Mouse (Mus musculus): ENCODE results near the gene Slc29a1. TPM values are rescaled to one million over a fixed set of nuclear protein-coding genes. Genes with fewer than 3 reads are reported as not detected.

Slc29a1 gene
- polyA plus RNA-seq, 2 experiments: 103 to 122 TPM

GRCm38 (mm10) chr17:45548541-45549512 lies 50.6 kb downstream of the Slc29a1 start:
- DNase-seq (ENCODE audit: low spot score) (no peak), ATAC-seq (ENCODE audit: low FRiP score, low read depth) (peak; percentile 39)
- no peaks in the 10 kb centered on the region for H3K9me3 ChIP-seq (ENCODE audit: control insufficient read depth, low read length)
- 4% methylated on average over 38 of the region's 68 CpGs for WGBS
- peak overlapping the region; percentile 65 for H3K27ac ChIP-seq (replicated peaks; ENCODE audit: low read depth, low read length)
- H3K4me3 ChIP-seq (replicated peaks; ENCODE audit: low read length): peak overlapping the region; percentile 79
- peak overlapping the region; percentile 82 for H3K4me2 ChIP-seq (replicated peaks; ENCODE audit: low read depth, low read length, severe bottlenecking)
- TF ChIP-seq POLR2A (IDR thresholded peaks at IDR 0.05; ENCODE audit: borderline replicate concordance, extremely low read depth, insufficient read depth, insufficient read length): no peak
- H3K27me3 ChIP-seq (ENCODE audit: control insufficient read depth, insufficient read depth, low read length): peaks cover 40% of the 10 kb centered on the region
- peak overlapping the region; percentile 87 for H3K9ac ChIP-seq (ENCODE audit: low read depth, low read length, severe bottlenecking)
- peaks cover 9% of the 10 kb centered on the region; the same call in 1 of the 2 replicates for H3K4me1 ChIP-seq (ENCODE audit: control insufficient read depth, insufficient read depth, low read length)
- H3K36me3 ChIP-seq (ENCODE audit: control insufficient read depth, insufficient read depth, low read length): peaks cover 15% of the 10 kb centered on the region; the same call in 1 of the 2 replicates

GRCm38 (mm10) chr17:45547461-45548190 lies 51.8 kb downstream of the Slc29a1 start:
- no peak for ATAC-seq (ENCODE audit: low FRiP score, low read depth)

DNA sequence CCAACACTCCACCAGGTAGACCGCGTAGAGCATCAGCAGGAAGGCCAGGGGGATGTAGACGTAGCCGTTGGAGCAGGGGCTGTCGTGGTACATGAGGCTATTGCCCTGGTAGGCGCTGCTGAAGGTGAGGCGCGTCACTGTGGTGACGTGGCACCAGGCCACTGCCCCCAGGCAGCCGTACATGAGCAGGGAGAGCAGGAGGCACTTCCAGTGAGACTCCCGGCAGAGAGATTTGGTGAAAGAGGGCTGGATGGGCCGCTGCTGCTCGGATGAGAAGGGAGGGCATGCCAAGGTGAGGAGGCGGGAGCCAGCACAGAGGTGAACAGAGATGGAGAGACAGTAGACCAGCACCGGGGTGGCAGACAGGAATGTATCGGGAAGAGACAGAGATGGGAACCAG lies 52.5 kb downstream of the Slc29a1 start:
- Histone ChIP-seq H3K36me3 (ENCODE audit: control insufficient read depth, insufficient read depth, low read length) (peaks cover 15% of the 10 kb centered on the region; the same call in 1 of the 2 replicates), H3K4me3 (replicated peaks; ENCODE audit: low read length) (no peak overlapping the region), H3K4me2 (replicated peaks; ENCODE audit: low read depth, low read length, severe bottlenecking) (no peak overlapping the region), H3K9ac (ENCODE audit: low read depth, low read length, severe bottlenecking) (no peak overlapping the region), H3K9me3 (ENCODE audit: control insufficient read depth, low read length) (no peaks in the 10 kb centered on the region), H3K4me1 (ENCODE audit: control insufficient read depth, insufficient read depth, low read length) (peaks cover 8% of the 10 kb centered on the region; the same call in 1 of the 2 replicates), H3K27ac (replicated peaks; ENCODE audit: low read depth, low read length) (no peak overlapping the region), H3K27me3 (ENCODE audit: control insufficient read depth, insufficient read depth, low read length) (peaks cover 45% of the 10 kb centered on the region)
- WGBS: 73% methylated on average over 16 of the region's 16 CpGs
- no peak for TF ChIP-seq POLR2A (IDR thresholded peaks at IDR 0.05; ENCODE audit: borderline replicate concordance, extremely low read depth, insufficient read depth, insufficient read length)
- DNase-seq (ENCODE audit: low spot score) (no peak), ATAC-seq (ENCODE audit: low FRiP score, low read depth) (no peak)

More at GRCm38 (mm10) chr17:45547461-45548190, 51.8 kb downstream of the Slc29a1 start:
- H3K4me2 ChIP-seq (replicated peaks; ENCODE audit: low read depth, low read length, severe bottlenecking): 0 out of 2 replicates have a peak overlapping the region, but pooled peaks have one; percentile 82
- DNase-seq (ENCODE audit: low spot score): no peak
- peaks cover 9% of the 10 kb centered on the region; the same call in 1 of the 2 replicates for H3K4me1 ChIP-seq (ENCODE audit: control insufficient read depth, insufficient read depth, low read length)
- no peak overlapping the region for H3K27ac ChIP-seq (replicated peaks; ENCODE audit: low read depth, low read length)
- H3K9me3 ChIP-seq (ENCODE audit: control insufficient read depth, low read length): no peaks in the 10 kb centered on the region
- no peak overlapping the region for H3K9ac ChIP-seq (ENCODE audit: low read depth, low read length, severe bottlenecking)
- H3K27me3 ChIP-seq (ENCODE audit: control insufficient read depth, insufficient read depth, low read length): peaks cover 45% of the 10 kb centered on the region
- H3K36me3 ChIP-seq (ENCODE audit: control insufficient read depth, insufficient read depth, low read length): peaks cover 15% of the 10 kb centered on the region; the same call in 1 of the 2 replicates
- 78% methylated on average over 5 of the region's 5 CpGs for WGBS
- TF ChIP-seq POLR2A (IDR thresholded peaks at IDR 0.05; ENCODE audit: borderline replicate concordance, extremely low read depth, insufficient read depth, insufficient read length): no peak
- no peak overlapping the region for H3K4me3 ChIP-seq (replicated peaks; ENCODE audit: low read length)

DNA sequence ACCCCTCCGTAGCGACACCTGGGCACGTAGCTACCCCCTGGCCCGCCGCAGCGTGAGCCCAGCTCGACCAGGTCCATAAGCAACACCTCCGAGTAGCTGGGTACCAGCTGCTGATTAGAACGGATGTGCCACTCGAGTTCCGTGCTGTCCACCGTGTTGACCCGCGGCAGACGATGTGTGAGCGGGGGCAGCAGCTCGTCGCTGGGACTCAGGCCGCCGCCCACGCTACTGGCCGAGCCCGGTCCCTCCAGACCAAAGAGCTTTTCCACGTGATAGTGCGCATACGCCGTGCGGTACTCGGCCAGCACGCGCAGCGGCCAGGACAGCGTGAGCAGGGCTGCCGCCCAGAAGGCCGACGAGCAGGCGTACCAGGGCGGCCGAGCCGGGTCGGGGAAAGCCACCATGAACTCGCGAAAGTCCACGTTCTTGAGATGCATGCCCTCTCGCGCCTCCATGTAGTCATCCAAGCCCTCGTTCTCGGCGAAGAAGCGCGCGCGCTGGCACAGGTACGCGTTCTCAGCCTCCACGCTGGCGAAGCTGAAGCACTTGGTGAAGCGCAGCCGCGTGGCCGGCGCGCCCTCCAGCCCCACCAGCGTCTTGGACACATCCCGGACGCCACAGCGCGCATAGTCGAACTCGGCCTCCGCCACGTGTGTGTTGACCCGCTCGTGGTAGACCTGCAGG lies 54.0 kb downstream of the Slc29a1 start:
- 16% methylated on average over 68 of the region's 74 CpGs for WGBS
- no peak for DNase-seq (ENCODE audit: low spot score)
- H3K9ac ChIP-seq (ENCODE audit: low read depth, low read length, severe bottlenecking): no peak overlapping the region
- TF ChIP-seq POLR2A (IDR thresholded peaks at IDR 0.05; ENCODE audit: borderline replicate concordance, extremely low read depth, insufficient read depth, insufficient read length): no peak
- peaks cover 6% of the 10 kb centered on the region; the same call in 1 of the 2 replicates for H3K4me1 ChIP-seq (ENCODE audit: control insufficient read depth, insufficient read depth, low read length)
- H3K36me3 ChIP-seq (ENCODE audit: control insufficient read depth, insufficient read depth, low read length): peaks cover 15% of the 10 kb centered on the region; the same call in 1 of the 2 replicates
- no peaks in the 10 kb centered on the region for H3K9me3 ChIP-seq (ENCODE audit: control insufficient read depth, low read length)
- H3K27ac ChIP-seq (replicated peaks; ENCODE audit: low read depth, low read length): no peak overlapping the region
- H3K4me3 ChIP-seq (replicated peaks; ENCODE audit: low read length): peak overlapping the region; percentile 26
- H3K27me3 ChIP-seq (ENCODE audit: control insufficient read depth, insufficient read depth, low read length): peaks cover 45% of the 10 kb centered on the region
- ATAC-seq (ENCODE audit: low FRiP score, low read depth): no peak
- peak overlapping the region; percentile 28 for H3K4me2 ChIP-seq (replicated peaks; ENCODE audit: low read depth, low read length, severe bottlenecking)

Measured in limb, embryonic 14.5 days (tissue).